ENCODE assay signal across 19 mouse cellular contexts in the genomic region with DNA sequence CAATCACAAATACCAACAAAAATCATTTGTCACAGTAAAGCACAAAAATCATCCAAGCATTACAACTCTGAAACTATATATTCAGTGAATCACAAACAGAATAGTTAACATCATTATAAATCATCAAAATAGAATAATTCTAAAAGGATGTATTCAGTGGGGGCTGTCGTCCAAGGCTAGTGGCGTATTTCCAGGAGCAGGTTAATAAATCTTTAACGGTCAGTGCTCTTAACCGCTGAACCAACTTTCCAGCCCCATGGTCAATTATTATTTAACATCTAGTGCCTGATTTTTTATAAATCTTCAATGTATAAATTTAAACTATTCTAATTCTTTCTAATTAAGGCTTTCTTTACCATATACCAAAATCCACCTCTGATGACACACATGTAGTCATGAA. TPM values are rescaled to one million over a fixed set of nuclear protein-coding genes. Genes with fewer than 3 reads are reported as not detected.
"Had no signal": no experiment of that assay in that cellular context is flagged by ENCODE, and none has a peak within 500 bp of the region (broad histone marks: within the 10 kb centered on the region; RNA-seq: fewer than 3 reads in every experiment).

No protein-coding gene starts in this region.

RNA-seq across cellular contexts. Expression of a gene that starts 2.7 kb away (rescaled TPM):
- total RNA-seq: megakaryocyte progenitor cell, adult 5-6 weeks; midbrain, postnatal 0 days; monocyte, adult 5-6 weeks; neutrophil, adult 5-6 weeks had no signal
- polyA plus RNA-seq: lung, adult 2 months; lung, embryonic 15.5 days; lung, postnatal 0 days; macrophage; midbrain, embryonic 11.5 days; midbrain, embryonic 13.5 days; midbrain, embryonic 15.5 days; midbrain, postnatal 0 days; neural tube, embryonic 12.5 days; neural tube, embryonic 14.5 days; spleen, adult 2 months; stomach, embryonic 15.5 days; stomach, postnatal 0 days; thymus, adult 2 months; urinary bladder, adult 2 months had no signal

RNA-seq across cellular contexts. Expression of a gene that starts 44.4 kb away (rescaled TPM):
- total RNA-seq: megakaryocyte progenitor cell, adult 5-6 weeks; midbrain, postnatal 0 days; monocyte, adult 5-6 weeks; neutrophil, adult 5-6 weeks had no signal
- polyA plus RNA-seq: lung, adult 2 months; lung, embryonic 15.5 days; macrophage; midbrain, embryonic 11.5 days; midbrain, embryonic 13.5 days; neural tube, embryonic 12.5 days; neural tube, embryonic 14.5 days; spleen, adult 2 months; stomach, embryonic 15.5 days; testis, adult 2 months; thymus, adult 2 months; urinary bladder, adult 2 months had no signal
